Mouse (Mus musculus): ENCODE results near the gene Uaca. TPM values are rescaled to one million over a fixed set of nuclear protein-coding genes. Genes with fewer than 3 reads are reported as not detected.

Uaca gene
- polyA plus RNA-seq, 1 experiment from 2014 or later = 15.0 TPM

DNA sequence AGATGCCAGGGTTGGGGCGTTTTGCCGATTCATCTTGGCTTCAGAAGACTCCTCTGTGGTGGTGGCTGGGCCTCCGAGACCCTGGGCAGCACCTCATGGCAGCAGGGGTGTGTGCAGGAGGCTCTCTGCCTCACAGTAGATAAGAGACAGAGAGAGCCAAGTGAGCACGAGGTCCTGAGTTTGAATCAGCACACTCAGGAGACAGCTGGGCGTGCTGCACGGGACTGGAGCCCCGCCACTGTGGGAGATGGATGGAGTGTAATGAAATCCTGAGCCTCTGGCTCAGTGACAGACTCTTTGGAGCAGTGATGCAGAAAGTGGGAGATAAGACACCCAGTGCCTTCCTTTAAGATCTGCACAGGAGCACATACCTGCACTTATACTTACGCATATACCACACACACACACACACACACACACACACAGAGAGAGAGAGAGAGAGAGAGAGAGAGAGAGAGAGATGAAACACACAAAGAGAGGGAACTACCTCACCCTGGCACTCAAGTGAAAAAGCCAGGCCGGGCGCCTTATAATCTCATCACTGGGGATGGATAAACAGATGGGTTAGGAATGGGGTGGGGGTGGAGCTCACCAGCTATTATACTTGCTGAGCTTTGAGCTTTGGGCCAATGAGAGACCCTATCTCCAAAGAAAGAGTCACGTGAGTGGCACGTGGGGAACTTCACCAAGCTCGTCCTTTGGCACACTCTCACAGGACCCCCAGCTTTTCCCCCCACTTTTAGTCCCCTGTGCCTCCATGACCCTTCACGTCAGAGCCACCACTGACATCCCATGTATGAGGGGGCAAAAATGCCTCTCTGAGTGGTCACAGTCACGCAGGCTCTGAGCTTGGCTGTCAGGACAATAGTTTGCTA, 37.2 kb upstream of the Uaca start:
- no peak overlapping the region for H3K27ac ChIP-seq (ENCODE audit: low read length)

DNA sequence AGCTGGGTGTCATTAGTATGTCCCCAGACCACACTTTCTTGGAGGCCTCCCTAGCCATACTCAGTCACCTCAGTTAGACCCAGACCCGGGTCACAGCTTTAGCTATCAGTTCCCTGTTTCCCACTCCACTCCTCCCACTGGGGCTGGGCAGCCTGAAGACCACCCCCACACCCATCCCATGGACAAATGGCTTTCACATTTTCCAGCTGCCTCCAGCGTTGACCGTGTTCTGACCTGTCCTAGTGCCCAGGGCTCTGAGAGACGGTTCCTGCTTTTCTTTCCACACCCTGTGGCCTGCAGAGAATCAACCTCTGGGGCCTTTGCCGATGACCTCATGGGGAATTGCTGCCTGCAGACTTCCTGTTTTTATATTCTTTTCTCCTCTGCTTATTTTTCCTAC, 36.5 kb upstream of the Uaca start:
- ATAC-seq = no peak
- H3K27me3 ChIP-seq (replicated peaks; ENCODE audit: control insufficient read depth, insufficient read depth, low read length) = no peaks in the 10 kb centered on the region
- H3K27ac ChIP-seq (ENCODE audit: low read length) = no peak overlapping the region
- no peaks in the 10 kb centered on the region for H3K36me3 ChIP-seq (ENCODE audit: control insufficient read depth, insufficient read depth)
- 72% methylated on average over 5 of the region's 5 CpGs for WGBS
- no peaks in the 10 kb centered on the region for H3K4me1 ChIP-seq (replicated peaks; ENCODE audit: control insufficient read depth, insufficient read depth, low read length)
- H3K4me2 ChIP-seq (ENCODE audit: low read length) = no peak overlapping the region
- H3K4me3 ChIP-seq (replicated peaks; ENCODE audit: low read length) = no peak overlapping the region
- no peak overlapping the region for H3K9ac ChIP-seq (replicated peaks; ENCODE audit: low read depth, low read length)
- H3K9me3 ChIP-seq (ENCODE audit: control insufficient read depth, low read length) = no peaks in the 10 kb centered on the region

More for the DNA sequence above, 37.2 kb upstream of the Uaca start:
- Histone ChIP-seq H3K4me3 (replicated peaks; ENCODE audit: low read length) (no peak overlapping the region), H3K4me2 (ENCODE audit: low read length) (no peak overlapping the region), H3K36me3 (ENCODE audit: control insufficient read depth, insufficient read depth) (no peaks in the 10 kb centered on the region), H3K9me3 (ENCODE audit: control insufficient read depth, low read length) (no peaks in the 10 kb centered on the region), H3K27me3 (replicated peaks; ENCODE audit: control insufficient read depth, insufficient read depth, low read length) (no peaks in the 10 kb centered on the region), H3K4me1 (replicated peaks; ENCODE audit: control insufficient read depth, insufficient read depth, low read length) (no peaks in the 10 kb centered on the region), H3K9ac (replicated peaks; ENCODE audit: low read depth, low read length) (no peak overlapping the region)
- 67% methylated on average over 15 of the region's 15 CpGs for WGBS
- ATAC-seq = no peak

DNA sequence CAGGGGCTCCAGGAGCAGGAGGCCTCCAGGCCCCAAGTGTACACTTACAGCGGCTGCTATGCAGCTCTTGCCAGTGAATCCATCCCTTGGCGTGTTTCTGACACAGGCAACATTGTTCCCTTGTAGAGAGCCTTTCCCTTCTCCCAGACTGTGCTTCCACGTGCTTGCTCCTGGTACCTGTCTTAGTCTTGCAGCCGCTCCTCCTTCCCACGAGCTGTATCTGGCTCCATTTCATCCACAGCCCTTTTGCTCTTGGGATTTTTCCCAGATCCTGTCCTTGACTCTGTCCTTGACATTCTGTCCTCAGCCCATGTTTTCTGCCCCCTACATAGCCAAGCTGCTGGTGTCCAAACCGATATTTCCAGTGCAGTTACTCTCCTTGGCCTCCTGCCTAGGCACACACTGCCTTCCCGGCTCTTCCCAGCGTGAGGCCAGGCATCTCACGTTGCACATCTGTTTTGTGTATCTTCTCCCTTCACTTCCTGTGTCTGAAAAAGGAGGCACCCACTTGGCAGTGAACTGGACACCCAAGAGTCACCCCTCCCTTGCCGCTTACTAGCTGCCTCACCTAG, 34.8 kb upstream of the Uaca start:
- no peak overlapping the region for H3K27ac ChIP-seq (ENCODE audit: low read length)
- WGBS = 78% methylated on average over 10 of the region's 10 CpGs
- H3K4me3 ChIP-seq (replicated peaks; ENCODE audit: low read length) = no peak overlapping the region
- no peak for ATAC-seq
- H3K4me1 ChIP-seq (replicated peaks; ENCODE audit: control insufficient read depth, insufficient read depth, low read length) = no peaks in the 10 kb centered on the region
- H3K27me3 ChIP-seq (replicated peaks; ENCODE audit: control insufficient read depth, insufficient read depth, low read length) = no peaks in the 10 kb centered on the region
- no peaks in the 10 kb centered on the region for H3K36me3 ChIP-seq (ENCODE audit: control insufficient read depth, insufficient read depth)
- no peaks in the 10 kb centered on the region for H3K9me3 ChIP-seq (ENCODE audit: control insufficient read depth, low read length)
- no peak overlapping the region for H3K4me2 ChIP-seq (ENCODE audit: low read length)
- no peak overlapping the region for H3K9ac ChIP-seq (replicated peaks; ENCODE audit: low read depth, low read length)

- no peak for ATAC-seq
- H3K9ac ChIP-seq (replicated peaks; ENCODE audit: low read depth, low read length) = no peak overlapping the region
- no peaks in the 10 kb centered on the region for H3K27me3 ChIP-seq (replicated peaks; ENCODE audit: control insufficient read depth, insufficient read depth, low read length)
- H3K27ac ChIP-seq (ENCODE audit: low read length) = no peak overlapping the region
- 67% methylated on average over 2 of the region's 2 CpGs for WGBS
- H3K4me3 ChIP-seq (replicated peaks; ENCODE audit: low read length) = no peak overlapping the region
- no peak overlapping the region for H3K4me2 ChIP-seq (ENCODE audit: low read length)
- H3K4me1 ChIP-seq (replicated peaks; ENCODE audit: control insufficient read depth, insufficient read depth, low read length) = no peaks in the 10 kb centered on the region
- no peaks in the 10 kb centered on the region for H3K9me3 ChIP-seq (ENCODE audit: control insufficient read depth, low read length)
- no peaks in the 10 kb centered on the region for H3K36me3 ChIP-seq (ENCODE audit: control insufficient read depth, insufficient read depth)
Measured at GRCm38 (mm10) chr9:60765181-60765580, 29.2 kb upstream of the Uaca start.

GRCm38 (mm10) chr9:60768393-60768792, 25.9 kb upstream of the Uaca start:
- H3K4me2 ChIP-seq (ENCODE audit: low read length) = no peak overlapping the region
- H3K4me3 ChIP-seq (replicated peaks; ENCODE audit: low read length) = no peak overlapping the region
- no peak overlapping the region for H3K9ac ChIP-seq (replicated peaks; ENCODE audit: low read depth, low read length)
- no peak overlapping the region for H3K27ac ChIP-seq (ENCODE audit: low read length)
- ATAC-seq = no peak
- 70% methylated on average over 9 of the region's 9 CpGs for whole genome bisulfite sequencing
- H3K9me3 ChIP-seq (ENCODE audit: control insufficient read depth, low read length) = no peaks in the 10 kb centered on the region
- no peaks in the 10 kb centered on the region for H3K36me3 ChIP-seq (ENCODE audit: control insufficient read depth, insufficient read depth)
- H3K27me3 ChIP-seq (replicated peaks; ENCODE audit: control insufficient read depth, insufficient read depth, low read length) = no peaks in the 10 kb centered on the region
- no peaks in the 10 kb centered on the region for H3K4me1 ChIP-seq (replicated peaks; ENCODE audit: control insufficient read depth, insufficient read depth, low read length)

- Histone ChIP-seq H3K4me1 (replicated peaks; ENCODE audit: control insufficient read depth, insufficient read depth, low read length) (no peaks in the 10 kb centered on the region), H3K4me2 (ENCODE audit: low read length) (no peak overlapping the region), H3K27ac (ENCODE audit: low read length) (no peak overlapping the region), H3K36me3 (ENCODE audit: control insufficient read depth, insufficient read depth) (no peaks in the 10 kb centered on the region), H3K9me3 (ENCODE audit: control insufficient read depth, low read length) (no peaks in the 10 kb centered on the region), H3K9ac (replicated peaks; ENCODE audit: low read depth, low read length) (no peak overlapping the region), H3K27me3 (replicated peaks; ENCODE audit: control insufficient read depth, insufficient read depth, low read length) (no peaks in the 10 kb centered on the region), H3K4me3 (replicated peaks; ENCODE audit: low read length) (no peak overlapping the region)
- no peak for ATAC-seq
- WGBS = 83% methylated on average over 6 of the region's 6 CpGs
Measured at GRCm38 (mm10) chr9:60769711-60770111, 24.6 kb upstream of the Uaca start.

- H3K4me3 ChIP-seq (replicated peaks; ENCODE audit: low read length) = no peak overlapping the region
- H3K4me2 ChIP-seq (ENCODE audit: low read length) = no peak overlapping the region
- no peaks in the 10 kb centered on the region for H3K4me1 ChIP-seq (replicated peaks; ENCODE audit: control insufficient read depth, insufficient read depth, low read length)
- no peak for ATAC-seq
- no peaks in the 10 kb centered on the region for H3K9me3 ChIP-seq (ENCODE audit: control insufficient read depth, low read length)
- 89% methylated on average over 2 of the region's 2 CpGs for WGBS
- no peaks in the 10 kb centered on the region for H3K36me3 ChIP-seq (ENCODE audit: control insufficient read depth, insufficient read depth)
- H3K27ac ChIP-seq (ENCODE audit: low read length) = no peak overlapping the region
- no peaks in the 10 kb centered on the region for H3K27me3 ChIP-seq (replicated peaks; ENCODE audit: control insufficient read depth, insufficient read depth, low read length)
- no peak overlapping the region for H3K9ac ChIP-seq (replicated peaks; ENCODE audit: low read depth, low read length)
Measured at GRCm38 (mm10) chr9:60773713-60774112, 20.6 kb upstream of the Uaca start.

- WGBS = 86% methylated on average over 9 of the region's 9 CpGs
- no peak for ATAC-seq
- no peaks in the 10 kb centered on the region for H3K27me3 ChIP-seq (replicated peaks; ENCODE audit: control insufficient read depth, insufficient read depth, low read length)
- no peak overlapping the region for H3K4me3 ChIP-seq (replicated peaks; ENCODE audit: low read length)
- H3K36me3 ChIP-seq (ENCODE audit: control insufficient read depth, insufficient read depth) = no peaks in the 10 kb centered on the region
- peaks cover 4% of the 10 kb centered on the region; the same call in 1 of the 2 replicates for H3K4me1 ChIP-seq (replicated peaks; ENCODE audit: control insufficient read depth, insufficient read depth, low read length)
- no peak overlapping the region for H3K4me2 ChIP-seq (ENCODE audit: low read length)
- no peaks in the 10 kb centered on the region for H3K9me3 ChIP-seq (ENCODE audit: control insufficient read depth, low read length)
- H3K9ac ChIP-seq (replicated peaks; ENCODE audit: low read depth, low read length) = no peak overlapping the region
- H3K27ac ChIP-seq (ENCODE audit: low read length) = no peak overlapping the region
Measured at GRCm38 (mm10) chr9:60776899-60777298, 17.4 kb upstream of the Uaca start.

GRCm38 (mm10) chr9:60782057-60782789, 12.1 kb upstream of the Uaca start:
- 45% methylated on average over 9 of the region's 9 CpGs for WGBS
- Histone ChIP-seq H3K4me2 (ENCODE audit: low read length) (no peak overlapping the region), H3K36me3 (ENCODE audit: control insufficient read depth, insufficient read depth) (no peaks in the 10 kb centered on the region), H3K9ac (replicated peaks; ENCODE audit: low read depth, low read length) (no peak overlapping the region), H3K4me1 (replicated peaks; ENCODE audit: control insufficient read depth, insufficient read depth, low read length) (peaks cover 7% of the 10 kb centered on the region), H3K9me3 (ENCODE audit: control insufficient read depth, low read length) (no peaks in the 10 kb centered on the region), H3K27me3 (replicated peaks; ENCODE audit: control insufficient read depth, insufficient read depth, low read length) (no peaks in the 10 kb centered on the region), H3K27ac (ENCODE audit: low read length) (no peak overlapping the region), H3K4me3 (replicated peaks; ENCODE audit: low read length) (no peak overlapping the region)
- ATAC-seq = no peak

Data from forebrain, embryonic 16.5 days (tissue).